Mouse (Mus musculus) erythroblast, embryonic 14.5 days (primary cell): ENCODE measurements around the gene Myh7. TPM values are rescaled to one million over a fixed set of nuclear protein-coding genes. Genes with fewer than 3 reads are reported as not detected.
"Not testable (repeated sequence)": the region's sequence is repeated elsewhere in the genome, so short reads cannot be mapped to it uniquely, and the experiment has no call there.

Experiments
- H3K27me3 ChIP-seq: 2 replicates; pipeline ENCODE4 v1.6.1; 2012; ENCODE audit warnings: inconsistent platforms; ENCODE audit not compliant: control insufficient read depth
- H3K36me3 ChIP-seq: 2 replicates; pipeline ENCODE4 v1.6.1; 2012; ENCODE audit warnings: mild to moderate bottlenecking, inconsistent platforms; ENCODE audit not compliant: control insufficient read depth
- H3K4me1 ChIP-seq: 2 replicates; pipeline ENCODE4 v1.6.1; 2012; ENCODE audit warnings: inconsistent platforms; ENCODE audit not compliant: control insufficient read depth
- H3K4me3 ChIP-seq: replicated peaks from 2 replicates; pipeline ENCODE3; 2012; ENCODE audit warnings: moderate library complexity, mild to moderate bottlenecking, inconsistent platforms
- H3K9me3 ChIP-seq: 2 replicates; pipeline ENCODE4 v1.6.1; 2012; ENCODE audit warnings: low read length, inconsistent platforms, mixed read lengths; ENCODE audit not compliant: control insufficient read depth
- GATA1 ChIP-seq: IDR thresholded peaks from 2 replicates; pipeline ENCODE4 v1.6.1; 2012; ENCODE audit warnings: low read length, inconsistent platforms, mixed read lengths
- TAL1 ChIP-seq: IDR thresholded peaks from 3 replicates; pipeline ENCODE4 v1.6.1; 2012; ENCODE audit warnings: low read length, inconsistent platforms, mixed read lengths
- polyA plus RNA-seq: library from polyadenylated mRNA; stranded (reverse); fragments of >175 nt; gene quantifications from 2 replicates; pipeline ENCODE4 v1.2.3, GENCODE M21; 2012

Gene Myh7
- not detected in 2 replicates for polyA plus RNA-seq

GRCm38 (mm10) chr14:54994136-54994868 is at the start of gene Myh7:
Myh7 (minus strand) TSS chr14:54994626.
- no peaks in the 10 kb centered on the region for H3K9me3 ChIP-seq
- H3K4me1 ChIP-seq, result no peaks in the 10 kb centered on the region
- no peaks in the 10 kb centered on the region for H3K36me3 ChIP-seq
- TF ChIP-seq TAL1 (no peak), GATA1 (no peak)
- H3K27me3 ChIP-seq, result no peaks in the 10 kb centered on the region
- no peak within 1 kb of the TSS for H3K4me3 ChIP-seq

- H3K4me1 ChIP-seq, H3K36me3 ChIP-seq, H3K27me3 ChIP-seq, H3K9me3 ChIP-seq, H3K4me3 ChIP-seq: not testable (repeated sequence)
Measured at GRCm38 (mm10) chr14:55043694-55044093, 49.3 kb upstream of the Myh7 start.

- no peaks in the 10 kb centered on the region for H3K36me3 ChIP-seq
- no peak for TF ChIP-seq GATA1
- no peak for TF ChIP-seq TAL1
- H3K4me3 ChIP-seq, result no peak overlapping the region
- peaks cover 2% of the 10 kb centered on the region; the same call in 1 of the 2 replicates for H3K27me3 ChIP-seq
- H3K4me1 ChIP-seq, result peaks cover 16% of the 10 kb centered on the region
- no peaks in the 10 kb centered on the region for H3K9me3 ChIP-seq
Measured at GRCm38 (mm10) chr14:55032695-55033225, 38.3 kb upstream of the Myh7 start.

GRCm38 (mm10) chr14:55029034-55029698 is 34.7 kb upstream of the Myh7 start:
- H3K9me3 ChIP-seq, result no peaks in the 10 kb centered on the region
- H3K27me3 ChIP-seq, result no peaks in the 10 kb centered on the region
- H3K4me3 ChIP-seq, result no peak overlapping the region
- H3K36me3 ChIP-seq, result peaks cover 15% of the 10 kb centered on the region
- TF ChIP-seq GATA1 (no peak), TAL1 (no peak)
- peaks cover 18% of the 10 kb centered on the region for H3K4me1 ChIP-seq

GRCm38 (mm10) chr14:55028333-55028835 is 34.0 kb upstream of the Myh7 start:
- Histone ChIP-seq H3K4me1 (peaks cover 18% of the 10 kb centered on the region), H3K27me3 (no peaks in the 10 kb centered on the region), H3K4me3 (no peak overlapping the region), H3K36me3 (peaks cover 21% of the 10 kb centered on the region), H3K9me3 (no peaks in the 10 kb centered on the region)
- TF ChIP-seq TAL1 (no peak), GATA1 (no peak)

- H3K9me3 ChIP-seq, result no peaks in the 10 kb centered on the region
- TF ChIP-seq GATA1 (no peak), TAL1 (no peak)
- H3K4me1 ChIP-seq, result peaks cover 18% of the 10 kb centered on the region
- H3K27me3 ChIP-seq, result no peaks in the 10 kb centered on the region
- H3K36me3 ChIP-seq, result peaks cover 28% of the 10 kb centered on the region
- H3K4me3 ChIP-seq, result no peak overlapping the region
Measured at GRCm38 (mm10) chr14:55027653-55028052, 33.2 kb upstream of the Myh7 start.

- Histone ChIP-seq H3K9me3 (no peaks in the 10 kb centered on the region), H3K36me3 (peaks cover 32% of the 10 kb centered on the region), H3K4me3 (no peak overlapping the region), H3K27me3 (no peaks in the 10 kb centered on the region), H3K4me1 (peaks cover 18% of the 10 kb centered on the region)
- TF ChIP-seq TAL1 (no peak), GATA1 (no peak)
Measured at GRCm38 (mm10) chr14:55027251-55027650, 32.8 kb upstream of the Myh7 start.

- Histone ChIP-seq H3K4me1 (peaks cover 18% of the 10 kb centered on the region), H3K4me3 (no peak overlapping the region), H3K36me3 (peaks cover 50% of the 10 kb centered on the region), H3K9me3 (no peaks in the 10 kb centered on the region), H3K27me3 (no peaks in the 10 kb centered on the region)
- no peak for TF ChIP-seq TAL1
- no peak for TF ChIP-seq GATA1
Measured at GRCm38 (mm10) chr14:55025527-55025926, 31.1 kb upstream of the Myh7 start.

GRCm38 (mm10) chr14:55024236-55024635 is 29.8 kb upstream of the Myh7 start:
- Histone ChIP-seq H3K9me3 (no peaks in the 10 kb centered on the region), H3K4me1 (peaks cover 12% of the 10 kb centered on the region), H3K36me3 (peaks cover 62% of the 10 kb centered on the region), H3K27me3 (no peaks in the 10 kb centered on the region), H3K4me3 (no peak overlapping the region)
- TF ChIP-seq GATA1 (no peak), TAL1 (no peak)
